Mouse (Mus musculus) intestine, postnatal 0 days (tissue): ENCODE measurements around the gene Slc3a2. TPM values are rescaled to one million over a fixed set of nuclear protein-coding genes. Genes with fewer than 3 reads are reported as not detected.

Experiments used
- ATAC-seq: fragments of 200-750 bp; cut with Nextera tagmentation; 2 replicates; pipeline ENCODE4 v1.8.0; 2017; ENCODE audit warnings: mild to moderate bottlenecking, moderate TSS enrichment, moderate library complexity
- H3K27ac ChIP-seq: fragments of 300-500 bp; sonication (generic); 2 replicates; pipeline ENCODE4 v1.5.1; 2014; ENCODE audit warnings: mild to moderate bottlenecking, low read depth, low read length, moderate library complexity
- H3K27me3 ChIP-seq: fragments of 300-500 bp; sonication (generic); replicated peaks from 2 replicates; pipeline ENCODE4 v1.6.1; 2014; ENCODE audit warnings: low read length, mixed read lengths; ENCODE audit not compliant: control insufficient read depth, insufficient read depth
- H3K36me3 ChIP-seq: fragments of 300-500 bp; sonication (generic); 2 replicates; pipeline ENCODE4 v1.6.1; 2014; ENCODE audit warnings: mild to moderate bottlenecking, moderate library complexity; ENCODE audit not compliant: control insufficient read depth, insufficient read depth
- H3K4me1 ChIP-seq: fragments of 300-500 bp; sonication (generic); replicated peaks from 2 replicates; pipeline ENCODE4 v1.6.1; 2014; ENCODE audit warnings: antibody characterized with exemption, low read length, mixed read lengths; ENCODE audit not compliant: control insufficient read depth, insufficient read depth
- H3K4me2 ChIP-seq: fragments of 300-500 bp; sonication (generic); replicated peaks from 2 replicates; pipeline ENCODE4 v1.6.1; 2014; ENCODE audit warnings: low read depth, mild to moderate bottlenecking, moderate library complexity
- H3K4me3 ChIP-seq: fragments of 300-500 bp; sonication (generic); 2 replicates; pipeline ENCODE4 v1.5.1; 2014; ENCODE audit warnings: low read depth, low read length
- H3K9ac ChIP-seq: fragments of 300-500 bp; sonication (generic); 2 replicates; pipeline ENCODE4 v1.6.1; 2014; ENCODE audit warnings: mild to moderate bottlenecking, low read depth, low read length
- H3K9me3 ChIP-seq: fragments of 300-500 bp; sonication (generic); 2 replicates; pipeline ENCODE4 v1.6.1; 2016; ENCODE audit warnings: mixed run types; ENCODE audit not compliant: control insufficient read depth
- CTCF ChIP-seq: sonication (generic); IDR thresholded peaks from 2 replicates; pipeline ENCODE4 v1.5.1; 2016; ENCODE audit warnings: low read depth, mild to moderate bottlenecking, control low read depth, antibody characterized with exemption, moderate library complexity
- WGBS: fragments of 180-500 bp; shearing (Covaris S2); extraction: QIAGEN DNeasy Blood & Tissue Kit; methylation state at CpG from one replicate; pipeline ENCODE4 v1.1.7; 2014; 5-methylcytosine and 5-hydroxymethylcytosine counted together
- microRNA-seq: library from miRNA; unstranded; fragments of <30 nt; microRNA quantifications from one replicate; pipeline ENCODE4, GENCODE M21; 2016
- polyA plus RNA-seq: library from polyadenylated mRNA; unstranded; fragments of >200 nt; fragmentation: Nextera tagmentation; extraction: Ambion mirVana; gene quantifications from 2 replicates; pipeline ENCODE4 v1.2.1, GENCODE M21; 2015

Slc3a2 gene
- polyA plus RNA-seq, 1 experiment from 2014 or later, result 237 TPM

GRCm38 (mm10) chr19:8662337-8662736 is 60.8 kb downstream of the Slc3a2 start:
- WGBS, result 7% methylated on average over 11 of the region's 11 CpGs
- H3K4me2 ChIP-seq, result peak overlapping the region; percentile 78
- H3K9ac ChIP-seq, result no peak overlapping the region
- H3K4me3 ChIP-seq, result peak overlapping the region; percentile 32
- H3K27me3 ChIP-seq, result 0 out of 2 replicates have a peak, but pooled peaks cover 3% of the 10 kb centered on the region
- no peak; the same call in 1 of the 2 replicates for ATAC-seq
- TF ChIP-seq CTCF, result peak; percentile 75
- no peaks in the 10 kb centered on the region for H3K9me3 ChIP-seq
- 0 out of 2 replicates have a peak, but pooled peaks cover 3% of the 10 kb centered on the region for H3K4me1 ChIP-seq
- no peaks in the 10 kb centered on the region for H3K36me3 ChIP-seq
- H3K27ac ChIP-seq, result no peak overlapping the region

- ATAC-seq, result no peak; the same call in 1 of the 2 replicates
- Histone ChIP-seq H3K4me2 (peak overlapping the region; percentile 78), H3K4me3 (peak overlapping the region; percentile 32), H3K27me3 (0 out of 2 replicates have a peak, but pooled peaks cover 3% of the 10 kb centered on the region), H3K4me1 (0 out of 2 replicates have a peak, but pooled peaks cover 3% of the 10 kb centered on the region), H3K9me3 (no peaks in the 10 kb centered on the region), H3K9ac (no peak overlapping the region), H3K27ac (no peak overlapping the region), H3K36me3 (no peaks in the 10 kb centered on the region)
- WGBS, result 2% methylated on average over 35 of the region's 35 CpGs
- TF ChIP-seq CTCF, result no peak
Observed at GRCm38 (mm10) chr19:8661821-8662307, 61.3 kb downstream of the Slc3a2 start.

Small RNA genes within 50 kb of the gene (microRNA-seq; reads per million reads assigned to microRNA genes)
- gene Mir6992, result not detected

Other genes starting within 250 kb of the Slc3a2 start
- 0.05 and 0.13 TPM in 2 replicates for gene Slc22a8, start 132.1 kb downstream of the Slc3a2 start, polyA plus RNA-seq
- 0.03 and 0.10 TPM in 2 replicates for gene Slc22a6, start 105.3 kb downstream of the Slc3a2 start, polyA plus RNA-seq
- 0.78 and 0.98 TPM in 2 replicates for gene Chrm1, start 59.6 kb downstream of the Slc3a2 start, polyA plus RNA-seq
- gene Wdr74, start 12.5 kb upstream of the Slc3a2 start, polyA plus RNA-seq, result 32.8 and 33.4 TPM in 2 replicates
- 0.50 and 0.56 TPM in 2 replicates for gene 1700092M07Rik, start 17.3 kb upstream of the Slc3a2 start, polyA plus RNA-seq
- gene Stx5a, start 18.0 kb upstream of the Slc3a2 start, polyA plus RNA-seq, result 83.4 and 89.2 TPM in 2 replicates
- gene Nxf1, start 33.7 kb upstream of the Slc3a2 start, polyA plus RNA-seq, result 54.5 and 57.2 TPM in 2 replicates
- 136 and 137 TPM in 2 replicates for gene Tmem223, start 47.6 kb upstream of the Slc3a2 start, polyA plus RNA-seq
- 93.5 and 97.4 TPM in 2 replicates for gene Tmem179b, start 51.1 kb upstream of the Slc3a2 start, polyA plus RNA-seq
- 12.0 and 13.2 TPM in 2 replicates for gene Taf6l, start 63.0 kb upstream of the Slc3a2 start, polyA plus RNA-seq
- gene Polr2g, start 75.2 kb upstream of the Slc3a2 start, polyA plus RNA-seq, result 114 and 115 TPM in 2 replicates
- gene Zbtb3, start 79.2 kb upstream of the Slc3a2 start, polyA plus RNA-seq, result 1.9 and 2.0 TPM in 2 replicates
- 18.2 and 19.9 TPM in 2 replicates for gene Ttc9c, start 96.0 kb upstream of the Slc3a2 start, polyA plus RNA-seq
- 5.4 and 6.0 TPM in 2 replicates for gene Hnrnpul2, start 96.6 kb upstream of the Slc3a2 start, polyA plus RNA-seq
- not detected in 2 replicates for gene AC129217.1, start 106.4 kb upstream of the Slc3a2 start, polyA plus RNA-seq
- 43.2 and 47.2 TPM in 2 replicates for gene Bscl2, start 114.1 kb upstream of the Slc3a2 start, polyA plus RNA-seq
- 9.4 and 10.9 TPM in 2 replicates for gene Gng3, start 115.8 kb upstream of the Slc3a2 start, polyA plus RNA-seq
- 2.2 TPM in 2 replicates for gene Lrrn4cl, start 127.4 kb upstream of the Slc3a2 start, polyA plus RNA-seq
- gene Ubxn1, start 148.1 kb upstream of the Slc3a2 start, polyA plus RNA-seq, result 170 and 180 TPM in 2 replicates
- gene Uqcc3, start 157.6 kb upstream of the Slc3a2 start, polyA plus RNA-seq, result 65.4 and 67.9 TPM in 2 replicates
- gene Lbhd1, start 160.4 kb upstream of the Slc3a2 start, polyA plus RNA-seq, result 44.1 and 44.6 TPM in 2 replicates
- not detected in 2 replicates for gene Gm49403, start 160.6 kb upstream of the Slc3a2 start, polyA plus RNA-seq
- gene 1810009A15Rik, start 165.5 kb upstream of the Slc3a2 start, polyA plus RNA-seq, result 54.5 and 55.6 TPM in 2 replicates
- not detected in 2 replicates for gene Gm49416, start 165.6 kb upstream of the Slc3a2 start, polyA plus RNA-seq
- gene Ints5, start 169.6 kb upstream of the Slc3a2 start, polyA plus RNA-seq, result 14.5 and 16.1 TPM in 2 replicates
- gene Ganab, start 174.7 kb upstream of the Slc3a2 start, polyA plus RNA-seq, result 41.4 and 42.3 TPM in 2 replicates
- gene B3gat3, start 197.0 kb upstream of the Slc3a2 start, polyA plus RNA-seq, result 36.6 and 37.5 TPM in 2 replicates
- 6.3 and 6.7 TPM in 2 replicates for gene Rom1, start 206.0 kb upstream of the Slc3a2 start, polyA plus RNA-seq
- 12.0 and 13.6 TPM in 2 replicates for gene Eml3, start 206.2 kb upstream of the Slc3a2 start, polyA plus RNA-seq
- gene Mta2, start 218.5 kb upstream of the Slc3a2 start, polyA plus RNA-seq, result 53.1 and 54.1 TPM in 2 replicates
- gene Tut1, start 230.5 kb upstream of the Slc3a2 start, polyA plus RNA-seq, result 10.7 and 11.1 TPM in 2 replicates
- gene Eef1g, start 243.7 kb upstream of the Slc3a2 start, polyA plus RNA-seq, result 164 and 168 TPM in 2 replicates